Mouse (Mus musculus): ENCODE measurements at regions not wholly inside any gene's neighbourhood (a gene's known extent, or its start where the extent isn't known, plus 50 kb on each side); places are given as distances from the start of the nearest gene placed in this dataset.

- no peak for TF ChIP-seq CTCF (IDR thresholded peaks at IDR 0.05; ENCODE audit: control insufficient read depth, insufficient read depth, insufficient read length)
- no peak for TF ChIP-seq FOSL1 (IDR thresholded peaks at IDR 0.05; ENCODE audit: insufficient read depth, low read length, poor library complexity, severe bottlenecking)
- no peak for TF ChIP-seq MAX (IDR thresholded peaks at IDR 0.05)
- TF ChIP-seq USF1 (IDR thresholded peaks at IDR 0.05; ENCODE audit: low read depth): no peak
Observed at GRCm38 (mm10) chr1:184304813-184305212, 270.7 kb upstream of the 1700056E22Rik start.

Measured in C2C12 (cell line).